Mouse (Mus musculus) layer of hippocampus, adult 6 months (tissue): ENCODE data around the gene Mmp1b. TPM values are rescaled to one million over a fixed set of nuclear protein-coding genes. Genes with fewer than 3 reads are reported as not detected.

Experiments
- long read RNA-seq, 2 experiments: library from polyadenylated mRNA; unstranded; transcript quantifications; one replicate each; pipeline ENCODE4 v2.0.0; 2019 to 2020
- polyA plus RNA-seq: library from polyadenylated mRNA; unstranded; fragments of <200 nt; fragmentation: Nextera tagmentation; gene quantifications from 2 replicates; pipeline ENCODE4 v1.2.3, GENCODE M21; 2021

Mmp1b gene
- not detected in 2 replicates for polyA plus RNA-seq
- long read RNA-seq, experiment 1: 0 reads
- long read RNA-seq, experiment 2: 0 reads

DNA sequence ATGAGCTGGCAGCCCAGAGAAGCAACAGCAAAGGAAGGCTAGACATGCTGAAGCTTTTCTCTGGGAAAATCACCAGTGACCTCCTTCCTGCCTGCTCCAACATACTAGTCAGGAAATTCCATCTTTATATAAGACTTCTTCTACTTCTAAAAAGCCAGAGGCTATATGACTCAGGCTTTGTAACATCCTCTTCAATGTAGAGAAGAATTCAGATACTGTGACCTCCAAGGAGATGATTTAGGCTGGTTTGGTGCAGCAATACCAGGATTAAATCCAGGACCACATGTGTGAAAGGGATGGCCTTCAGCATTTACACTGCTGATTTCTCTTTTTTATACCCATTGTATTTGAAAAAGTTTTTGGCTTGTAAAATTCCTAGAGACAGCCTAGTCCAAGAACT is at the start of gene Mmp1b:
Mmp1b (minus strand) TSS at position 101 of the 400 bp plus-strand sequence.

DNA sequence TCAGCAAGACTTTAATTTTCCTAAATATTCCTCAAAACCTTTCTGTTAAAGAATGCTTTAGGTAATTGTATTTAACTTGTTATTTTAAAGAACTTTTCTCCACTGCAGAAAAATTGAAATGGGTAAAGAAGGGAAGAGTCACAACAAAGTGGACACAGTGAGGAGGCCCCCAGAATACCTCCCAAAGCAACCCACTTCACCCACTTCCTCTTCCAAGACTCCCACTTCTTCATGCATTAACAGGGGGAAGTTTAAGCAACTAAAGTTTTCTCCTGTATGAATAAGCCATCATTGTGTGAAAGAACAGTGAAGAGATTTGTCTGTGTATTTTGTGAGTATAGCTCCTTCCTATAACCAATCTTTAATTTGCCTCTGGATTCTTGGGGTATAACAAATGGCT is 43.7 kb downstream of the Mmp1b start, which contains the start of gene Mmp12:
Mmp12 (plus strand) TSS at position 275 of the 400 bp plus-strand sequence.

Other genes with a start within 250 kb of the Mmp1b start
- gene Dync2h1, start 203.6 kb downstream of the Mmp1b start, polyA plus RNA-seq: 6.3 and 6.7 TPM in 2 replicates
- gene Dcun1d5, start 203.5 kb downstream of the Mmp1b start, polyA plus RNA-seq: 23.4 and 24.7 TPM in 2 replicates
- not detected in 2 replicates for gene Mmp13, start 115.5 kb downstream of the Mmp1b start, polyA plus RNA-seq
- 0.19 TPM in 1 of 2 replicates, not detected in the other for gene Mmp12, start 43.7 kb downstream of the Mmp1b start, polyA plus RNA-seq
- gene Mmp3, start 57.8 kb upstream of the Mmp1b start, polyA plus RNA-seq: 0.10 TPM in 1 of 2 replicates, not detected in the other
- gene Mmp10, start 114.3 kb upstream of the Mmp1b start, polyA plus RNA-seq: not detected in 2 replicates
- gene Mmp8, start 170.4 kb upstream of the Mmp1b start, polyA plus RNA-seq: not detected in 2 replicates
- not detected in 2 replicates for gene Mmp27, start 183.3 kb upstream of the Mmp1b start, polyA plus RNA-seq
- gene Mmp20, start 240.2 kb upstream of the Mmp1b start, polyA plus RNA-seq: not detected in 2 replicates